Mouse (Mus musculus) CD4-positive naive resting alpha-beta T cell, adult 76 days (primary cell): Measurements from ENCODE around the gene Slc8a2. TPM values are rescaled to one million over a fixed set of nuclear protein-coding genes. Genes with fewer than 3 reads are reported as not detected.

Experiments
- total RNA-seq: library from RNA; stranded (reverse); gene quantifications from one replicate; pipeline ENCODE4 v1.2.4, GENCODE M21; 2023

Slc8a2 gene
- 0.12 TPM for total RNA-seq

DNA sequence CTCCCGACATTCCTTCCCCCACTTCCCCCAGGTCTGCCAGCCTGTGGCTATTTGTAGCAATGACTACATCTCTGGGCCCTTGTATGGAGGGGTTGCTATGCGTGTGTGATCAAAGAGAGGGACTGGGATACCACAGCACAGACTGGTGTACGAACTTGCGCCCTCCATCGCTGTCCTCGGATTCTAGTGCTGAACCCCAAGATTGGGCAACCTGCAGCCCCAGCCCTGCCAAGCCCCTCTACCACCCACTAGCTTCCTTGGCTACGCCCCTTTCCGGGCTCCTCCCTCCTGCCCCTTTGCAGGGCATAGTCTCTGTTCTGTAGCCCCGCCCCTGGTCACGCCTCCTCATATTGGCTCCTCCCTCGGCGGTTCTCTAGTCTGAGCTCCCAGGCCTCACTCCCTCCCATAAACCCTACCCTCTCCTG is at the start of gene Slc8a2:
Gene Slc8a2, plus strand, starts transcription at position 406 of the 425 bp plus-strand sequence.

DNA sequence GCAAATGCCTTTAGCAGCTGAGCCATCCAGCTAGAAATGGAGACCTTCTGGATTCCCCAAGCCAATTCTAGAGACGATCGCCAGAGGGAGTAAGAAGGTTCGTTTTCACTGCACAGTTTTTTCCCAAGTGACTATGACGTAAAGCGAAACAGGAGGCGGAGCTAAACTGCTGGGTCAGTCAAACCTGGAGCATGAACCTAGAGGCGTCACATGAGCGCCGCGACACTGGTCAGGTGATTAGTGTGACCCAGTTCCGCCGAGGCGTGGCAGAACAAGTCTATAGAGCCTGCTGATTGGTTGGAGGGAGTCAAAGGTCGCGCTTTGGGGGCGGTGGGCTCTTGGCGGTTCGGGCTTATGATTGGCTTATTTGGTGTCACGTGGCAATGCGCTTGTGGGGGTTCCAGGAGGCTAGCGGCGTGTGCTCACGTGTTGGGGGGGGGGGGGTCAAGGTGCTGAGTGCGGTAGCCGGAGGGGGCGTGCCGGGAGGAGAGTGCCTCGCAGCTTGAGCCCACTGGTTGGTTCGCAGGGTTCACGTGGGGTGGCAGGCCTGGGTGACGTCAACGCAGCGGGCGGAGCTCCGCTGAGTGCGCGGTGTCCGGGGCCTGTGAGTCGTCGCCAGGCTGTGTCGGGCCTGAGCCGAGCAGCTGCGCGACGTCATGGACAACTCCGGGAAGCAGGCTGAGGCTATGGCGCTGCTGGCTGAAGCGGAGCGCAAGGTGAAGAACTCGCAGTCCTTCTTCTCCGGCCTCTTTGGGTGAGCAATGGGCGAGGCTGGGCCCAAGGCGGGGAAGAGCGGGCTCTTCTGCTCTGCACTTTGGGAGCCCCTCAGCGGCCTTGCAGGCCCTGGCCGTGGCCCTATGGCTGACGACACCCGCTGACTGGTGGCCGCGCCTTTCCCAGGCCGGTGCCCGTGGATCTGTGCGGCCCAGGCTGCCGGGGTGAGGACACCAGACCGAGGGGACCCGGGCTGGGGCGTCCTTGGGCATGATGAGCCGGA is 31.3 kb upstream of the Slc8a2 start, which contains the start of gene Napa:
Gene Napa, plus strand, starts transcription at position 438 of the 997 bp plus-strand sequence.

DNA sequence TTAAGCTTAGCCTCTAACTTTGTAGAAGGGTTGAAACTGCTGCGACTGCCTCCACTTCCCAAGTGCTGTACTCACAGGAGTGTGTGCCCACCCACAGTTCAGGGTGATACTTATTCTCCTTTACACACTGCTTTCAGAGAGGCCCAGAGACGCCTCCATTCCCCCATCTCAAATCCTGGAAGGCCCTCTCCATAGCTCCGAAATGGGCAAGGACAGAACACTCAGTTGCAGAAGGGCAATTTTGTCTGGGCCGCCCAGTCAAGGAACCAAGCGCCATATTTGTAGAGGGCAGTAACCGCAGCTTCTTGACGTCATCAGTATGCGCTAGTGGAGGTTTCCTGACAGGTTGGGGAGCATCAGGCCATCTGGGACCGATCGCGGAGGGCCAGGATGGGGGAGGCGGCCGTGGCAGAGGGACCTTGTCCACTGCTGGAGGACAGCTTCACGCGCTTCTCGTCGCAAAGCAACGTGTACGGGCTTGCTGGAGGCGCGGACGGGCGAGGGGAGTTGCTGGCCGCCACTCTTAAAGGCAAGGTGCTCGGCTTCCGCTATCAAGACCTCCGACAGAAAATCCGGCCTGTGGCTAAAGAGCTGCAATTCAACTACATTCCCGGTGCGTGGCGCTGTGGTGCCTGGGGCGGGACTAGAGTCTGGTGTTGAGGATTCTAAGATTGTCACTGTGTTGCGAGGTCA is 9.9 kb upstream of the Slc8a2 start, which contains the start of gene Kptn:
Gene Kptn, plus strand, starts transcription at position 327 of the 693 bp plus-strand sequence.

DNA sequence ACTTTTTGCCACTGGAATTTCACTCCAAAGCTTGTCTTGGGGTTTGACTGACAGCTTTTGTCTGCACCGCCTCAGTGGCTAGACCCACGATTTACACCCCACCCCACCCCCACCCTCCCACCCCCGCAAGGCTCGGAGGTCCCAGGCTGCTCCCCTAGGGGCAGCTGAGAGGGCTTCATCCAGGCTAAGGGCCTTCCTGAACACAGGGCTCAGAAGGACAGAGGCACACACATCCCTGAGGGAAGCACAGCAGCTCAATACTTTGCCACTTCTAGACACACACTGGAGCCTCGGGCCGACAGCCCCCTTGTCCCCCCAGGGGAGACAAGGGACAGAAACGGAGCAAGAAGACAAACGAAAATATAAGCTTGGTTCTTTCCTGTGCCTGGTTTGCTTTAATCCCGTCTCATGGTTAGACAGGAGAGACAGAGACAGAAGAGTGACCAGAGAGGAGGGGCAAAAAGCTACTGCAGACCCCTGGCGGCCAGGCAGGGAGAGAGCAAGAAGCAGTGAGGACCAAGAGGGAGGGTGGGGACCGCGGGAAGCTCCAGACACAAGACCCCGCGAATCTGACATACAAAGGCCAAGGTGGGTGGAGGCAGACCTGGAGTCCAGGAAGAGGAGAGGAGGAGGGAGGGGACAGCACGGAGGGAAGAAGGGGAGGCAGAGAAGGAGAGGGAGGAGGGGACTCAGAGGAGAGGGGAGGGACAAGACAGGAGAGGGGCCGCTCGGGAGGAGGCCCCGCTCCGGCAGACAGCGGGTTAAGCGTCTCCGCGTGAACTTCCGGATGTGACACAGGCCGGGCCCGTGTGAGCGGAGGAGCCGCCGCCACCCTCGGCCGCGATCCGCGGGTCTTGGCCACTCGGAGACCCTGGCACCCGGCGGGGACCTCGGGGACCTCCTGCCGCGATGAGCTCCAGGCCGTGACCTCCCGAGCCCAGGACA is 45.2 kb downstream of the Slc8a2 start, which contains the start of gene Meis3:
Gene Meis3, plus strand, starts transcription at position 494 of the 945 bp plus-strand sequence.

Other genes with a start within 250 kb of the Slc8a2 start
- not detected for gene Crx, start 249.9 kb upstream of the Slc8a2 start, total RNA-seq
- not detected for gene Crxos, start 247.2 kb upstream of the Slc8a2 start, total RNA-seq
- gene Selenow, start 207.4 kb upstream of the Slc8a2 start, total RNA-seq, result 216 TPM
- gene Nop53, start 183.8 kb upstream of the Slc8a2 start, total RNA-seq, result 587 TPM
- gene Ehd2, start 162.3 kb upstream of the Slc8a2 start, total RNA-seq, result 1.1 TPM
- gene Bicra, start 81.9 kb upstream of the Slc8a2 start, total RNA-seq, result 65.3 TPM
- not detected for gene Zfp541, start 68.0 kb upstream of the Slc8a2 start, total RNA-seq
- 305 TPM for gene Napa, start 31.4 kb upstream of the Slc8a2 start, total RNA-seq
- 33.2 TPM for gene Kptn, start 9.9 kb upstream of the Slc8a2 start, total RNA-seq
- 45.9 TPM for gene Meis3, start 45.3 kb downstream of the Slc8a2 start, total RNA-seq
- 20.5 TPM for gene Dhx34, start 92.2 kb downstream of the Slc8a2 start, total RNA-seq
- 0.21 TPM for gene C5ar2, start 114.3 kb downstream of the Slc8a2 start, total RNA-seq
- gene C5ar1, start 129.7 kb downstream of the Slc8a2 start, total RNA-seq, result 1.1 TPM
- 40.5 TPM for gene Inafm1, start 143.8 kb downstream of the Slc8a2 start, total RNA-seq
- 373 TPM for gene Ccdc9, start 157.0 kb downstream of the Slc8a2 start, total RNA-seq
- 93.4 TPM for gene Bbc3, start 178.6 kb downstream of the Slc8a2 start, total RNA-seq